Mouse (Mus musculus) spleen, adult 18-20 months (tissue): ENCODE data around the gene Tmem98.

ENCODE experiments used
- DNase-seq, 2 experiments: peaks; one replicate each; pipeline ENCODE4 v3.0.0; 2022; ENCODE audit warnings: mixed read lengths in 2 of 2

Gene Tmem98

GRCm38 (mm10) chr11:80809993-80810821 lies at the start of gene Tmem98:
Tmem98 (plus strand) TSS chr11:80810175.
- no peak for DNase-seq

- no peak for DNase-seq
These were observed 48.5 kb upstream of the Tmem98 start for GRCm38 (mm10) chr11:80761285-80761974.

GRCm38 (mm10) chr11:80762066-80762465 lies 47.9 kb upstream of the Tmem98 start:
- no peak for DNase-seq

DNA sequence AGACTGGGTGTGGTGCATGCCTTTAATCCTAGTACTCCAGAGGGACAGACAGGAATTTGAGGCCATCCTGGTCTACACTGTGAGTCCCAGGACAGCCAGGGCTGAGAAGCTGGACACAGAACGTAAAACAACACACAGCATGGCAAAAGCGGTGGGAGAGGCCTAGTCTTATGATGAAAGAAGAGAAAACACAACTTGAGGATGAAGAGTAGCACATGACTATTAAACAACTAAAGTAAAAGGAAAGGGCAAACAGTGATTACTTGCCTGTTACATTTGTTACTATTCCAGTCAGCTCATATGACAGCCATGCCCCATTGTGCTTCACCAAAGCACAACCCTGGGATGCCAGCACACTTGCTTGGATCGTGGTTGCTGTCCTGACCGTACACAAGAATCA lies 43.9 kb upstream of the Tmem98 start:
- no peak for DNase-seq

- no peak for DNase-seq
These were observed 43.3 kb upstream of the Tmem98 start for GRCm38 (mm10) chr11:80766472-80767319.

- no peak for DNase-seq
These were observed 42.7 kb upstream of the Tmem98 start for GRCm38 (mm10) chr11:80767320-80767617.

GRCm38 (mm10) chr11:80771186-80771585 lies 38.8 kb upstream of the Tmem98 start:
- no peak for DNase-seq

GRCm38 (mm10) chr11:80771596-80772250 lies 38.3 kb upstream of the Tmem98 start:
- DNase-seq, result no peak

DNA sequence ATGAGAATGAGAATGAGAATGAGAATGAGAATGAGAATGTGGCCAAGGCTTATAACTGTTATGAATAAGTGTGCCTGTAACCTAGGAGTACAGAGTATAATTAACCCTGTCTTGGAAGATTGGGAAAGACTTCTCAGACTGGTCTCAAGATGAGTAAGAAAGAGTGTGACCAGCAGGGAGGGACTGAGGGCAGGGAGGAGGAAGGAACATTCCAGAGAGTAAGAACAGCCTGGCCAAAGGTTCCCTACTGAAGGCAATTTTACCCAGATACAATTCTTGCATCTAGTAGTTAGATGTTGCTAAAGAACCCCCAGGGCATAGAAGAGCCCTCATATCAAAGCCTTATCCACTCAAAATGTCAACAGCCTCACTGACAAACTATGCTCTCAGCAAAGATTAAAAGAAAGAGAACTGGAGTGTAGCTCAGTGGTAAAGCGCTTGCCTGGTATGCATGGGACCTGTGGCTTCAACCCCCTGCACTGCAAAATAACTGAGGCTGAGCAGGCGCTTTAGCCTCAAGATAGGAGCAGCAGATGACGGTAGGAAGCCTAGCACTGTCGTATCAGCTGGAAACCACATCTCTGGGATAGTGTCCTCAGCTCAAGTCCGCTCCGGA lies 37.3 kb upstream of the Tmem98 start:
- no peak for DNase-seq

GRCm38 (mm10) chr11:80775535-80775934 lies 34.4 kb upstream of the Tmem98 start:
- no peak for DNase-seq

- no peak for DNase-seq
These were observed 32.3 kb upstream of the Tmem98 start for GRCm38 (mm10) chr11:80777708-80778107.

DNA sequence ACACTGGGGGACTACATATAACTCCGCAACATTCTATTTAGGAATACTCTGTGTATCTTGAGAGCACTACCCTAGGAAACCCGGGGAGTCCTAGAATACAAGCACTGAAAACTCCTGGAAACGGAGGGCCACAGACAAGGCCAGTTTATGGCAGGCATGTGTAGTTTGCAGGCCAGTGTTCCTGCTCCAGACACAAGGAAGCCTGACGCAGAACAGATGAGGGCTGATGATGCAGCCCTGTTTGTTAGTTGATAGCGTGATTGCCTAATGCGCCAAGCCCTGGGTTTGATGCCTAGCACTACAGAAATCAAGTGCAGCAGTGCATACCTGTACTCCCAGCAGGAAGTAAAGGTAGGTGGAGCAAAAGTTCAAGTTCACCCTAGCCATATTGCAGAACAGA lies 31.8 kb upstream of the Tmem98 start:
- DNase-seq, result no peak

DNA sequence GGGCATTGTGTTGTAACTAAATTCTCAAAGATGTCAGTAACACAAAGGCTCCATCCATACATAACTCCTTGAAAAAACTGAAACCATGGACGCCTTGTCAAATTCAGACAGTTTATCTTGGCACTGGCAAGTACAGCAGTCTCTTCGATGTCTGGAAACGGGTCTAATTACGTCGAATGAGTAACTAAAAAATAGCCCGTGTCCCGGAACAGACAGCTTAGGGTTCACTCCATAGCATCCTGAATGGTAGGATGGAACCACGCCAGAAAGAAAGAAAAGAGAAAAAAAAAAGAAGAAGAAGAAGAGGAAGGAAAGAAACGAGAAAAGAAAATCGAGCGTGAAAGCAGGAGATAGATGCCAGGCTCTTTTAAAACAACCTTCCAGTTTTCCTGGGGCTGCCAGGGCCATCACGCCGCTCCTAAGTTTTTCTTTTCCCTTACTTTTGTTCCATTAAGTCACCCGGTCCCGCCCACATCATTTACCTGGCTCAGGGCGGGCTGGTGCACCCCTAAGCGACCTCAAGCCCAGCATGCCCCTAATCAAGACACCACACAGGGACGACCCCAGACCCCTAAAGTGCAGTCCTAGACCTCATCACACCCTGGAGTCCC lies 31.0 kb upstream of the Tmem98 start:
- DNase-seq, result no peak

- DNase-seq, result peak; percentile 76 to 86
These were observed 30.2 kb upstream of the Tmem98 start, which contains the start of gene Myo1d for GRCm38 (mm10) chr11:80779527-80780344. Myo1d (minus strand) TSS chr11:80780025.

- no peak for DNase-seq
These were observed 28.4 kb upstream of the Tmem98 start for GRCm38 (mm10) chr11:80781535-80781934.

DNA sequence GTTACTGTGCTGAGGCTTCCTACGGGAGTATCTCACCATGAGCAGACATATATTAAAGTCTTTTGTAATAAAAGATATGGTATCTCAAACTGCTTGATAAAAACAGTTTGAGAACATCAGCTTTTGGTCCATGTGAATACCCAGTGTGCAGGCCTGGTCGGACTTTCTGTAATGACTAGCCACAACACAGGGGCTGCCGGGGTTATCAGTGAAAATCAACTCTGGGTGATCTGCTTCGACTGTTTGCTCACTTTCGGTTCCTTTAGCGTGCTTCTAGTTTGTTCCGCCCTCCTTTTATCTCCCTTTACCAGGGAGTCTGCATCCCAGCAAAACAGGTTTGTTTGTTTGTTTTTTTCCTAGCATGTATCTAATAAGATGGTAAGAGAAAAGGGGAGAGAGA lies 26.5 kb upstream of the Tmem98 start:
- DNase-seq, result no peak

GRCm38 (mm10) chr11:80784294-80784743 lies 25.7 kb upstream of the Tmem98 start:
- no peak for DNase-seq

- DNase-seq, result no peak
These were observed 24.3 kb upstream of the Tmem98 start for GRCm38 (mm10) chr11:80785672-80786071.

DNA sequence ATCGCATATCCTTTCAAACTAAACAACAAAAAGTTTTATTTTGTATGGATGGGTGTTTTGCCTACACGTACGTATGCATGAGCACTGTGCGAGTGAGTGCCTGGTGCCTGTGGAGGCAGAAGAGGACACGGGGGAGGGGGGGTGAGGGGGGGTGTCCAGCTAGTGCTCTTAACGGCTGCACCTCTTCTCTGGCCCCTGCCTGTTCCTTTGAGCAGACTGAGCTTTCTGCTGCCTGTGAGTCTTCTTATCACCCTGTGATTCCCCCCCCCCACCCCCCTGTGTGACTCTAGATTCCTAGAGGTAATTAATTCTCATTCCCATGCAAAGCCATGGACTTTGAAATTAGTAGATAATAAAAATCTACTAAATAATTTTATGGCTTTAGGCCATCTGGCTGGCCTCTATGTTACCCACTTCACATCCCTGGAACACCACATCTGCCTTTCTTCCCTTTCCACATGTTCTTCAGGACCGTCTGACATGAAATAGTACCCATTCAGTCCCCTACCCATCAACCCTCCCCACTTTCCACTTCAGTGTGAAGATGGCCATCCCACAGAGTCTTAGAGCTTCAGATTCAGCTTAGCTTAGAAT lies 20.2 kb upstream of the Tmem98 start:
- DNase-seq, result no peak

DNA sequence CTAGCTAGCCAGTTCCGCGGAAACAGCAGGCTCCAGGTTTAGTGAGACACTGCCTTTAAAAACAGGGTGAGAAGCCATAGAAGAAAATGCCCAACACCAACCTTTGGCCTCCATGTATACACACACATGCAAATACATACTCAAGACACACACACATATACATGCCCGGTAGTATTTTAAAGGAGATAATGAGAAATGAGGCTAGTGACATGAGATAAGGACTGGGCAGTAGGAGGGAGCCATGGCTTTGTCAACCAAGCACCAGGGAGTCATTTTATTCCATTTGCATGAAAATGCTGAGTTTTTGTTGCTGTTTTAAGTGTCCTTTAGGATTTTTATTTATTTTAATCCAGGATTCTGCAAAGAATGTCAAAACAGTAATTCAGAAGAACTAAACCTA lies 19.6 kb upstream of the Tmem98 start:
- no peak for DNase-seq
